Mouse (Mus musculus) myocyte (in vitro differentiated cells): ENCODE data around the gene Nfe2l3.

Experiments
- CEBPB ChIP-seq: IDR thresholded peaks from 2 replicates; pipeline ENCODE4 v1.6.1; 2011; ENCODE audit warnings: mild to moderate bottlenecking, moderate library complexity; ENCODE audit not compliant: poor library complexity, insufficient read depth, severe bottlenecking
- E2F4 ChIP-seq: IDR thresholded peaks from one replicate; pipeline ENCODE4 v1.6.1; 2011; ENCODE audit warnings: mild to moderate bottlenecking, control low read depth, moderate library complexity; ENCODE audit not compliant: insufficient read depth
- MAX ChIP-seq: IDR thresholded peaks from one replicate; pipeline ENCODE4 v1.6.1; 2011; ENCODE audit warnings: low read depth, mild to moderate bottlenecking, control low read depth
- MYOG ChIP-seq, 3 experiments: IDR thresholded peaks; one replicate each; pipeline ENCODE4 v1.6.1; 2011; ENCODE audit warnings: control low read depth in 2 of 3, low read depth in 2 of 3, mild to moderate bottlenecking in 2 of 3; ENCODE audit not compliant: insufficient read length in 2 of 3, control insufficient read depth in 1 of 3, insufficient read depth in 1 of 3
- POLR2A ChIP-seq: IDR thresholded peaks from one replicate; pipeline ENCODE4 v1.6.1; 2011; ENCODE audit warnings: low read depth, mild to moderate bottlenecking, control low read depth, moderate library complexity; ENCODE audit not compliant: insufficient read length
- POLR2AphosphoS2 ChIP-seq: IDR thresholded peaks from one replicate; pipeline ENCODE4 v1.6.1; 2011; ENCODE audit warnings: low read depth, control low read depth; ENCODE audit not compliant: insufficient read length
- SRF ChIP-seq: IDR thresholded peaks from one replicate; pipeline ENCODE4 v1.6.1; 2011; ENCODE audit warnings: low read depth; ENCODE audit not compliant: control insufficient read depth, insufficient read length
- TCF3 ChIP-seq: IDR thresholded peaks from one replicate; pipeline ENCODE4 v1.6.1; 2011; ENCODE audit warnings: low read depth, control low read depth; ENCODE audit not compliant: insufficient read length
- USF1 ChIP-seq: IDR thresholded peaks from one replicate; pipeline ENCODE4 v1.6.1; 2011; ENCODE audit warnings: low read depth, mild to moderate bottlenecking, control low read depth, moderate library complexity

DNA sequence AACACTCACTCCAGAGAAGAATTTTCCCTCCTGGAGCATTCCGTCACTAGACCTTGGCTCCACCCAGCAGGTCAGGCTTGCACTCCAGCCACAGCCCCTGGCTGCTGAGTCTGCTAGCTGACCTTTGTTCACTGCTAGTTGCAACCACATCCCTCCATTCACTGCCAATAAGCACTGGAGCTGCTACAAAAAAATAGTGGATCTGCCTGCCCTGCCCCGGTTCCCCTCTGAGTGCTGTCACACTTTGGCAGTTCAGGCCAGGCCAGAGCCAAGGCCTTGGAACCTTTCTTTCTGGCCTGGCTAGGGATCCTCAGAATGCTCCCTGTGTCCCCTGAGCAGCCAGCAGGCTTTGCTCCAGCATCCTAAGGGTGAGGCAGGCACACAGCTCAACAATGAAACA is 57.3 kb downstream of the Nfe2l3 start:
- TF ChIP-seq SRF, result no peak
- no peak for TF ChIP-seq E2F4
- TF ChIP-seq CEBPB, result no peak
- no peak for TF ChIP-seq USF1
- no peak for TF ChIP-seq MAX
- TF ChIP-seq POLR2A, result no peak
- TF ChIP-seq TCF3, result no peak
- no peak for TF ChIP-seq POLR2AphosphoS2
- TF ChIP-seq MYOG (IDR thresholded peaks at IDR 0.05; ENCODE audit: control insufficient read depth in 1 of 3, insufficient read depth in 1 of 3, insufficient read length in 2 of 3, low read depth in 2 of 3), result no peak
